Mouse (Mus musculus) embryonic facial prominence, embryonic 13.5 days (tissue): ENCODE measurements around the gene Wdr24. TPM values are rescaled to one million over a fixed set of nuclear protein-coding genes. Genes with fewer than 3 reads are reported as not detected.
A peak's percentile ranks its signal among the peaks of the same experiment; 100 is the strongest.

Experiments used
- ATAC-seq: fragments of 200-750 bp; cut with Nextera tagmentation; 2 replicates; pipeline ENCODE4 v1.8.0; 2017; ENCODE audit warnings: low read depth; ENCODE audit not compliant: insufficient number of reproducible peaks, insufficient read depth, low FRiP score, low TSS enrichment
- H3K27ac ChIP-seq: fragments of 300-500 bp; sonication (generic); 2 replicates; pipeline ENCODE4 v1.5.1; 2015; ENCODE audit warnings: moderate library complexity, mild to moderate bottlenecking, inconsistent platforms
- H3K27me3 ChIP-seq: fragments of 300-500 bp; sonication (generic); 2 replicates; pipeline ENCODE4 v1.6.1; 2015; ENCODE audit warnings: mild to moderate bottlenecking, inconsistent platforms
- H3K36me3 ChIP-seq: fragments of 300-500 bp; sonication (generic); 2 replicates; pipeline ENCODE4 v1.6.1; 2015; ENCODE audit warnings: mild to moderate bottlenecking, inconsistent platforms
- H3K4me1 ChIP-seq: fragments of 300-500 bp; sonication (generic); 2 replicates; pipeline ENCODE4 v1.6.1; 2015; ENCODE audit warnings: inconsistent platforms
- H3K4me2 ChIP-seq: fragments of 300-500 bp; sonication (generic); 2 replicates; pipeline ENCODE4 v1.6.1; 2015; ENCODE audit warnings: moderate library complexity, mild to moderate bottlenecking, inconsistent platforms
- H3K4me3 ChIP-seq: fragments of 300-500 bp; sonication (generic); 2 replicates; pipeline ENCODE4 v1.5.1; 2015; ENCODE audit warnings: mild to moderate bottlenecking, inconsistent platforms
- H3K9ac ChIP-seq: fragments of 300-500 bp; sonication (generic); 2 replicates; pipeline ENCODE4 v1.6.1; 2015; ENCODE audit warnings: mild to moderate bottlenecking, inconsistent platforms
- H3K9me3 ChIP-seq: fragments of 300-500 bp; sonication (generic); 2 replicates; pipeline ENCODE4 v1.6.1; 2016; ENCODE audit warnings: inconsistent platforms
- WGBS: fragments of 180-500 bp; shearing (Covaris S2); methylation state at CpG from one replicate; pipeline ENCODE4 v1.1.7; 2015; ENCODE audit warnings: mixed read lengths; 5-methylcytosine and 5-hydroxymethylcytosine counted together
- polyA plus RNA-seq: library from polyadenylated mRNA; unstranded; fragments of >200 nt; fragmentation: Nextera tagmentation; extraction: Ambion mirVana; gene quantifications from 2 replicates; pipeline ENCODE4 v1.2.1, GENCODE M21; 2015

Wdr24 gene
- polyA plus RNA-seq, 1 experiment from 2014 or later, result 30.0 TPM

- Histone ChIP-seq H3K4me2 (peak overlapping the region; percentile 97), H3K9me3 (no peaks in the 10 kb centered on the region), H3K4me1 (peaks cover 16% of the 10 kb centered on the region), H3K36me3 (no peaks in the 10 kb centered on the region), H3K27ac (no peak overlapping the region), H3K9ac (no peak overlapping the region), H3K27me3 (peaks cover 60% of the 10 kb centered on the region), H3K4me3 (peak overlapping the region; percentile 71; the same call in 1 of the 2 replicates)
- 34% methylated on average over 5 of the region's 5 CpGs for WGBS
- no peak for ATAC-seq
These were observed 15.4 kb upstream of the Wdr24 start for GRCm38 (mm10) chr17:25808028-25808427.

- Histone ChIP-seq H3K4me2 (peak within 1 kb of the TSS; percentile 97), H3K9ac (peak within 1 kb of the TSS; percentile 77), H3K4me1 (peaks cover 21% of the 10 kb centered on the region), H3K4me3 (peak within 1 kb of the TSS; percentile 71), H3K27ac (peak within 1 kb of the TSS; percentile 39; the same call in 1 of the 2 replicates), H3K36me3 (no peaks in the 10 kb centered on the region), H3K27me3 (peaks cover 59% of the 10 kb centered on the region), H3K9me3 (no peaks in the 10 kb centered on the region)
- under 1% methylated on average over 93 of the region's 100 CpGs for WGBS
- ATAC-seq, result peak; percentile 75
These were observed 14.4 kb upstream of the Wdr24 start, which contains the start of gene Fbxl16 for GRCm38 (mm10) chr17:25808789-25809605. Fbxl16 (plus strand) TSS chr17:25809085.

GRCm38 (mm10) chr17:25809606-25810340, 13.7 kb upstream of the Wdr24 start:
- ATAC-seq, result no peak
- no peak overlapping the region for H3K27ac ChIP-seq
- H3K9me3 ChIP-seq, result no peaks in the 10 kb centered on the region
- H3K27me3 ChIP-seq, result peaks cover 58% of the 10 kb centered on the region
- no peaks in the 10 kb centered on the region for H3K36me3 ChIP-seq
- H3K4me1 ChIP-seq, result peaks cover 21% of the 10 kb centered on the region
- peak overlapping the region; percentile 77 for H3K9ac ChIP-seq
- peak overlapping the region; percentile 97 for H3K4me2 ChIP-seq
- peak overlapping the region; percentile 71 for H3K4me3 ChIP-seq
- 11% methylated on average over 25 of the region's 25 CpGs for WGBS

GRCm38 (mm10) chr17:25810890-25811289, 12.5 kb upstream of the Wdr24 start:
- 70% methylated on average over 4 of the region's 4 CpGs for WGBS
- ATAC-seq, result no peak
- Histone ChIP-seq H3K36me3 (no peaks in the 10 kb centered on the region), H3K27me3 (peaks cover 62% of the 10 kb centered on the region), H3K4me1 (peaks cover 21% of the 10 kb centered on the region), H3K9ac (no peak overlapping the region), H3K4me2 (no peak overlapping the region), H3K27ac (no peak overlapping the region), H3K9me3 (no peaks in the 10 kb centered on the region), H3K4me3 (no peak overlapping the region)

GRCm38 (mm10) chr17:25813471-25813870, 10.0 kb upstream of the Wdr24 start:
- H3K9me3 ChIP-seq, result no peaks in the 10 kb centered on the region
- peaks cover 18% of the 10 kb centered on the region for H3K4me1 ChIP-seq
- no peak overlapping the region for H3K9ac ChIP-seq
- WGBS, result 0% methylated on average over 20 of the region's 20 CpGs
- H3K27me3 ChIP-seq, result peaks cover 77% of the 10 kb centered on the region
- ATAC-seq, result no peak; the same call in 1 of the 2 replicates
- no peak overlapping the region for H3K27ac ChIP-seq
- no peak overlapping the region for H3K4me3 ChIP-seq
- H3K36me3 ChIP-seq, result no peaks in the 10 kb centered on the region
- peak overlapping the region; percentile 26 for H3K4me2 ChIP-seq

- Histone ChIP-seq H3K36me3 (no peaks in the 10 kb centered on the region), H3K9me3 (no peaks in the 10 kb centered on the region), H3K9ac (no peak overlapping the region), H3K4me2 (no peak overlapping the region), H3K4me3 (no peak overlapping the region), H3K27ac (no peak overlapping the region), H3K27me3 (peaks cover 75% of the 10 kb centered on the region), H3K4me1 (peaks cover 12% of the 10 kb centered on the region; the same call in 1 of the 2 replicates)
- WGBS, result 80% methylated on average over 11 of the region's 11 CpGs
- no peak for ATAC-seq
These were observed 5.8 kb upstream of the Wdr24 start for GRCm38 (mm10) chr17:25817662-25818061.

GRCm38 (mm10) chr17:25818851-25819780, 4.3 kb upstream of the Wdr24 start:
- Histone ChIP-seq H3K4me2 (peak overlapping the region; percentile 49), H3K27ac (no peak overlapping the region), H3K9ac (peak overlapping the region; percentile 12; the same call in 1 of the 2 replicates), H3K36me3 (no peaks in the 10 kb centered on the region), H3K4me3 (peak overlapping the region; percentile 16), H3K9me3 (no peaks in the 10 kb centered on the region), H3K27me3 (peaks cover 67% of the 10 kb centered on the region), H3K4me1 (peaks cover 12% of the 10 kb centered on the region)
- ATAC-seq, result no peak
- WGBS, result 6% methylated on average over 46 of the region's 46 CpGs

GRCm38 (mm10) chr17:25824362-25825142, 1.1 kb downstream of the Wdr24 start:
- H3K9me3 ChIP-seq, result no peaks in the 10 kb centered on the region
- H3K9ac ChIP-seq, result peak overlapping the region; percentile 85
- no peak overlapping the region for H3K27ac ChIP-seq
- peaks cover 26% of the 10 kb centered on the region for H3K27me3 ChIP-seq
- H3K4me3 ChIP-seq, result peak overlapping the region; percentile 65
- no peak for ATAC-seq
- peaks cover 32% of the 10 kb centered on the region for H3K36me3 ChIP-seq
- peak overlapping the region; percentile 93 for H3K4me2 ChIP-seq
- H3K4me1 ChIP-seq, result peaks cover 42% of the 10 kb centered on the region
- 69% methylated on average over 16 of the region's 17 CpGs for WGBS

GRCm38 (mm10) chr17:25825311-25825710, 1.9 kb downstream of the Wdr24 start:
- H3K4me1 ChIP-seq, result peaks cover 48% of the 10 kb centered on the region
- no peak overlapping the region for H3K4me3 ChIP-seq
- WGBS, result 81% methylated on average over 6 of the region's 6 CpGs
- no peak for ATAC-seq
- no peaks in the 10 kb centered on the region for H3K9me3 ChIP-seq
- H3K27me3 ChIP-seq, result peaks cover 18% of the 10 kb centered on the region
- peaks cover 39% of the 10 kb centered on the region for H3K36me3 ChIP-seq
- H3K9ac ChIP-seq, result peak overlapping the region; percentile 11; the same call in 1 of the 2 replicates
- peak overlapping the region; percentile 93; the same call in 1 of the 2 replicates for H3K4me2 ChIP-seq
- no peak overlapping the region for H3K27ac ChIP-seq

- Histone ChIP-seq H3K4me1 (peaks cover 55% of the 10 kb centered on the region), H3K27me3 (peaks cover 12% of the 10 kb centered on the region), H3K4me3 (no peak overlapping the region), H3K27ac (no peak overlapping the region; the same call in 1 of the 2 replicates), H3K36me3 (peaks cover 47% of the 10 kb centered on the region), H3K4me2 (no peak overlapping the region), H3K9me3 (no peaks in the 10 kb centered on the region), H3K9ac (no peak overlapping the region)
- no peak for ATAC-seq
- WGBS, result 95% methylated on average over 27 of the region's 27 CpGs
These were observed 2.6 kb downstream of the Wdr24 start for GRCm38 (mm10) chr17:25825984-25826570.
